ENCODE assay signal across 19 mouse cellular contexts in genomic region chr17:80450426-80451030, GRCm38 (mm10).
"Had no signal": no experiment of that assay in that cellular context is flagged by ENCODE, and none has a peak within 500 bp of the region (broad histone marks: within the 10 kb centered on the region; RNA-seq: fewer than 3 reads in every experiment).

No protein-coding gene starts in this region.

- H3K27ac ChIP-seq: left cerebral cortex, adult 2 months; limb, embryonic 12.5 days; limb, embryonic 15.5 days; liver, embryonic 14.5 days; macrophage; midbrain, embryonic 12.5 days; midbrain, embryonic 15.5 days; stomach, embryonic 15.5 days had no signal

- H3K27me3 ChIP-seq: limb, embryonic 12.5 days; limb, embryonic 15.5 days; midbrain, embryonic 12.5 days; midbrain, embryonic 15.5 days; stomach, embryonic 15.5 days had no signal

- ATAC-seq: liver, postnatal 0 days; lung, postnatal 0 days; midbrain, embryonic 15.5 days had no signal

- H3K9ac ChIP-seq: limb, embryonic 12.5 days; limb, embryonic 15.5 days; liver, embryonic 14.5 days; liver, postnatal 0 days; lung, embryonic 14.5 days; midbrain, embryonic 12.5 days; midbrain, embryonic 15.5 days; stomach, embryonic 15.5 days had no signal

- H3K4me2 ChIP-seq: limb, embryonic 12.5 days; limb, embryonic 15.5 days; liver, embryonic 11.5 days; lung, embryonic 14.5 days; midbrain, embryonic 12.5 days; midbrain, embryonic 15.5 days; stomach, embryonic 15.5 days had no signal

- H3K4me1 ChIP-seq: limb, embryonic 12.5 days; limb, embryonic 15.5 days; midbrain, embryonic 12.5 days; midbrain, embryonic 15.5 days; stomach, embryonic 15.5 days had no signal

- H3K9me3 ChIP-seq: limb, embryonic 12.5 days; limb, embryonic 15.5 days; midbrain, embryonic 12.5 days; midbrain, embryonic 15.5 days; stomach, embryonic 15.5 days had no signal

- H3K4me3 ChIP-seq: left cerebral cortex, adult 2 months; limb, embryonic 12.5 days; limb, embryonic 15.5 days; midbrain, embryonic 12.5 days; midbrain, embryonic 15.5 days; stomach, embryonic 15.5 days had no signal

- DNase-seq: kidney, adult 2 months; kidney, postnatal 14 days; kidney, postnatal 4 days; layer of hippocampus, postnatal 36 days; liver, postnatal 0 days; lung, embryonic 14.5 days; right cerebral cortex, postnatal 14 days; right cerebral cortex, postnatal 4 days; thymus, postnatal 25 days had no signal
